Mouse (Mus musculus): ENCODE measurements around the gene Thrb.

GRCm38 (mm10) chr14:17785370-17785769 is 125.3 kb downstream of the Thrb start:
- TF ChIP-seq CTCF (IDR thresholded peaks at IDR 0.05; ENCODE audit: low read depth) (no peak), EP300 (IDR thresholded peaks at IDR 0.05; ENCODE audit: low read depth) (no peak)

Measured in liver, embryonic 14.5 days (tissue).